Mouse (Mus musculus): ENCODE results near the gene Mbtd1.

The Mbtd1 gene

DNA sequence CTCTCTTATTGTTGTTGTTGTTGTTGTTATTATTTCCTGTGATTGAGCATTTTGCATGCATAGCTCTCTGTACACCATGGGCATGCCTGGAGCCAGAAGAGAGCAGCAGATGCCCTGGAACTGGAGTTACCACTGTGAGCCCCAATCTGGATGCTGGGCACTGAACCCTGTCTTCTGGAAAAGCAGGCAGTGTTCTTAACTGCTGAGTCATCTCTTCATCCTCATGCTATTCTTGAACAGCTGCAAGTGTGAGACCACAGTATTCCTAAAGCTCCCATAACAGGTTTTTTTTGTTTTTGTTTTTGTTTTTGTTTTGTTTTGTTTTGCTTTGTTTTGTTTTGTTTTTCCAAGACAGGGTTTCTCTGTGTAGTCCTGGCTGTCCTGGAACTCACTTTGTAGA, 100.6 kb downstream of the Mbtd1 start:
- DNase-seq (ENCODE audit: inconsistent age in 2 of 2, low spot score in 1 of 2) = no peak

DNA sequence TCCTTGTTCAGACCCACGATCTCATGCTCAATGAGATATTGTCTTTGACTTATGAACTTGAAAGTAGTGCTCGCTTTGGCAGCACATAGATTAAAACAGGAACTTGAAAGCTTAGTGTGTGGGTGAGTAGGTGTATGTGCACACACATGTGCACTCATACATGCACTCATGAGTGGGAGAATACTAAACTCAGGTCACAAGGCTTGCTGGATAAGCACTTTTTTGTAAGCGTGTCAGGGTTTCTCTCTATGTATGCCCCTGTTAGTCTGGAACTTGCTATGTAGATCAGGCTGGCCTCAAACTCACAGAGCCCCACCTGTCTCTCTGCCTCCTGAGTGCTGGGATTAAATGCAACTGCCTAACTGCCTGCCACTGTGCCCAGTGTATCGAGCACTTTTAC, 101.4 kb downstream of the Mbtd1 start:
- no peak for DNase-seq (ENCODE audit: inconsistent age in 2 of 2, low spot score in 1 of 2)

DNA sequence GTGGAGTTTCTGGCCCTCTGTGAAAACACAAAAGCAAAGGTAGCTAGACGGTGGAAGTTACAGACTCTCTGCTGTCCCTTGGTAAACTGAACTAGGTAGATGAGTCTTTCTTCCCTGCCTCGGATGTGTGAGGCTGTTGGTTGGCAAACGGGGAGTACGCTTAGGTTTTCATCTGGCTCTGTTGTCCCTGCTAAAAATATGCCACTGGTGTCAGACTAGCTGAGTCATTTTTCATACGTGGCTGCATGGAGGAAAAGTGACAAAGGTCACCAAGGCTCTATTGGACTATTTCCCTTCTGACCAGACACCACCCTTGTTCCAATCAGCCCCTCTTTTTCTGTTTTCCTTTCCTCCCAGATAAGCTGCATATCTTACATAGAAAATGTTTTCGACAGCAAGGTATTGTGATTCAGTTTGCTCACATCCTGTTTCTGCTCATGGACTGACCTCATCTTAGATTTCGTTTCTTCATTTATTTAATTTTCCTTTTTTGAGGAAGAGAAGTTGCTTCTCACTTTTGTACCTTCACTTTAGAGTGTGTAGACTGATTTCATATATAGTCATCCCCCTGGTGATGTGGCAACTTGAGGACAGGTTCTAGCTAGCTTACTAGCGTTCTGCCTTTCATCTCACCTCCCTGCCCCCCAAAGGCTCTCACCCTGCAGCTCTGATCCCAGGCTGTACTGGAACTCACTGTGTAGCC, 102.1 kb downstream of the Mbtd1 start:
- DNase-seq (ENCODE audit: inconsistent age in 2 of 2, low spot score in 1 of 2) = peak; percentile 35 to 76

DNA sequence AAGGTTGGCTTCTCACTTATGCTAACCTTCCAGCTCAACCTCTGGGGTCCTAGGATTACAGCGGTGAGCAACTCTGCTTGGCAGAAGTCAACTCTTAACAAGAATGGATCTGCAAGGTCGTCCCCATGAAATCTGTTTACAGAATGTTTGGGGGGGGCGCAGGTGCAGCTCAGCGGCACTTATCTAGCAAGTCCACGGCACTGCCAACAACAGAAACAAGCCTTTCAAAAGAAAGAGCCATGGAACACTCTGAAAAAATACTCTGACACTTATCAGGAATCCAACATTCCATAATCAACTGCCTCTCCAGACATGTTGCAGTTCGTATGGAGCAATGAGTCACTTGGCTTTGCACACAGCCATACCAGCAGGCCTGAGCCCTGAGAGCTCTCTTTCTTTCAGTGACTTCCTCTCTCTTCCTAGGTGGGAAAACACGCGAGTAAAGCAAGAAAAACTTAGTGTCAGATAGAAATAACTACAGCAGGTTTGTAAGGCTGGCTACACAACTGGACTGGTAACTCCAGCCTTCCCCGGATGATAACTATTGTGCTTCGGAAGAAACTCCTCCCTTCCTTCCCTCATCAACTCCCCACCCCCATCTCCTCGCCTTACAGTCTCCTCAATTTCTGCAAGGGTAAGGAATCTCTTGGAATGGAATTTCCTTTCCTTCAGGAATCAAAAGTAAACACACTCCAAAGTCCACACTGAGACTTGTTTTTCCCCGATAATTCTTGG, 102.8 kb downstream of the Mbtd1 start:
- peak in 1 of 2 experiments; percentile 53 for DNase-seq (ENCODE audit: inconsistent age in 2 of 2, low spot score in 1 of 2)

DNA sequence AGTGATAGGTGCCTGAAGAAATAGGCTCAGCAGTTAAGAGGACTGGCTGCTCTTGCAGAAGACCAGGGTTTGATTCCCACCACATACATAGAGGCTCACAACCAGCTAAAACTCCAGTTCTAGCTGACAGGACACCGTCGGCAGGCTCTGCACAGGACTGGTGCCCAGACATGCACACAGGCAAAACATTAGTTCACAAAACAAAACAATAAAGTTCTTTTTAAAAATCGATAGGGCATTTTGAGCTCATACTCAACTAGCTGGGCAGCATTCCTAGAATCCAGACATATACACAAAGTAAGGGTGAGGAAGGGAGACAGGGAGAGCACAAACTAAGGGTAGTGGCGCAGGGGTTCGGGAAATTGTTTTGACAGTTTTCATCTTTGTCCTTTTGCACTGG, 108.9 kb downstream of the Mbtd1 start:
- DNase-seq (ENCODE audit: inconsistent age in 2 of 2, low spot score in 1 of 2) = peak in 1 of 2 experiments; percentile 66

DNA sequence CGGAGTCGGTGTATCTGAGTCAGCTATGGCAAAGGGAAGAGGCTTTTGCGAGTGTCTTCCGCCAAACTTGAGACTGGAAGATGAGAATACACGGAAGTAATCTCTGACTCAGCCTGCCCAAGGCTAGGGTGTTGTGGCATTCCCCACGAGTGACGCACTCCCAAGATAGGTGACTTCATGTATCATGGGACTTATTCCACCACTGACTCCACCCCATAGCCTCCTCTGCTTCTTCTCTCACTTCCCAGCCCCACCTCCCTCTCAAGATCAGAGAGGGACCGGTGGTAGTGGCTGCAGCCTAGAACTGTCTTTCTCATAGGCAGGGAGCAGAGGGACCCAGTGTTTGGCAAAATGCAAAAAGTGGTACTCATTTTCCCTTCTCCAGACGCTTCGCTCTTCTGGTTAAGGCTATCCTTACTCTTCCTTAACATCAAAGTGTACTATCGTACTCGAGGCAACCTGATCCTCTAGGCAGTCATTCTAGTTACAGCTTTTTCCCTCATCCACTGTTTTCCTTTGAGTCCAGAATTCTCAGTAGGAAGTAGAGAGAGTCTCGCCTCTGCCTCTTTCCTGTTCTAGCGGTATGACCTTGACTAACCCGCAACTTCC, 109.6 kb downstream of the Mbtd1 start:
- DNase-seq (ENCODE audit: inconsistent age in 2 of 2, low spot score in 1 of 2) = peak; percentile 93 to 97

DNA sequence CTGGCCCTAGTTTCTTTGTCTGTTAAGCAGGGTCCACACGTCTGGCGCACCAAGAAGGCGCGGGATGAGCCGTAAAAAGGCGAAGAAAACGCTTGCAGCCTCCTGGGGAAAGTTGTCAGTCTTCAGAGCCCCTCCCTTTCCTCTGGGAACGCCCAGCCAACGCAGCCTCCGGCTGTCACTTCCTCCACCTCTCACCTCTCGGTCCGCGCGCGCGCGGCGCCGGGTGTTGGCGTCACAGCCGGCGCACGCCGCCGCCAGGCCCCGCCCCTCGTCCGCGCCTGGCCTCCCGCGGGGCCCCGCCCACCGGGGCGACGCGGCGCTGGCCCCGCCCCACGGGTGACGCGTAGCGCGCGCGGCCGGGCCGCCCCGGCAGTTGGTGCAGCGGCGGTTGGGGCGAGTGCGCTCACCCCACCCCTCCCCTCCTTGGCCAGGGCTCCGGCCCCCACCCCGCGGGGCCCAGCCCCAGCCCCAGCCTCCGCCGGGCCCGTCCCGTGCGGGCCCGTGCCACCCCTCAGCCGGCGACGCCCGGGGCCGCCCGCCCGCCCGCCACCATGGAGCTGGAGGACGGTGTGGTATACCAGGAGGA, 110.2 kb downstream of the Mbtd1 start, which contains the start of gene Spag9:
TSS of gene Spag9 (plus strand) at position 372 of the 586 bp plus-strand sequence.
- peak; percentile 96 to 98 for DNase-seq (ENCODE audit: inconsistent age in 2 of 2, low spot score in 1 of 2)

Measured in adrenal gland, adult (tissue).